Mouse (Mus musculus) mouse embryonic stem cell (cell line): ENCODE results near the gene Stradb.

Source experiments
- in situ Hi-C, 2 experiments: fragments of 300-500 bp; cut with MboI; formaldehyde crosslinking; loops; 1 replicate in 1 of 2; 3 replicates in 1 of 2; pipeline ENCODE4 v1.14.3; 2019 to 2020; ENCODE audit warnings: low sequenced_read_pairs in 2 of 2, low pct_unique_long_range_greater_than_20kb in 1 of 2, mixed read lengths in 1 of 2; ENCODE audit not compliant: unreplicated experiment in 1 of 2

Gene Stradb

DNA sequence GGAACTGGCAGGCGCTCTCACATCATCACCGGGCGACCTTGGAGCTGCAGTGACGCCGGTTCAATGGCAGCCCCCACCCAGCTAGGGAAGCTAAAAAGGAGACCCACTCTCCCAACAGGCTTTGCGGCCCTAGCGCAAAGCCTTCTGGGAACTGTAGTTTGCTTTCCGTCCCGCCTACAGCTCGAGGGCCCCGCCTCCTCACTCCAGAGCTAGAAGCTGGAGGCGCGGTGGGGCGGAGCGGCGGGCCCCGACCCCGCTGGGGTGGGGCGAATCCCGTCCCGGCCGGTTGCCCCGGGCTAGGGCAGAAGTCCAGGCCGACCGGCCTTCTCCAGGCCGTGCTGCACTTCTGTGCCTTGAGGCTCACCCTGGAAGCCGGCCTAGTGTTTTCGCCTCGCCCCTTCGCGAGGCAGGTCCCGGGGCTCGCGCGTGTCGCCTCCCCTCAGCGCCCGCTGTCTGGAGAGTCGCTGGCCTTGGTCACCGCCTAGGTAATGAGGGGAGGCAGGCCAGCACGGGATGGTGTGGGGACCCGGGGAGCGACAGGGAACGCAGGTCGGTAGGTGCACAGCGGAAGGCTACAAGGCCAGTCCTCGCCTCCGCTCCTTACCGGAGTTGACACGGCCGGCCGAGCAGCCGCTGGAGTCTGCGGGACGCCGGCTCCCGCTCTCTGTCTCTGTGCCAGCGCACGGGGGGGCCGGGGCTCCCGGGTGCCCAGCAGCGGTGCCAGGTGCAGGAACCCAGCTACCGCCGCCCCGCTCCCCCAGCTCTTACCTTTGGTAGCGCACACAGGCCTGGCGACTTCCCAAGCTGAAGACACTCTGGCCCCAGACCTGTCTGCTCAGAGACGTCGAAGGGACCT lies at the start of gene Stradb, which contains the start of gene Trak2:
TSS of gene Stradb (plus strand) at position 157 of the 856 bp plus-strand sequence.
TSS of gene Trak2 (minus strand) at position 65 of the 856 bp plus-strand sequence.
- in situ Hi-C loops: no loop called here

GRCm38 (mm10) chr1:58926664-58927063 lies 46.7 kb upstream of the Stradb start:
- in situ Hi-C loops: no loop called here

- in situ Hi-C loops: no loop called here
Measured at GRCm38 (mm10) chr1:58936746-58937605, 36.3 kb upstream of the Stradb start.

DNA sequence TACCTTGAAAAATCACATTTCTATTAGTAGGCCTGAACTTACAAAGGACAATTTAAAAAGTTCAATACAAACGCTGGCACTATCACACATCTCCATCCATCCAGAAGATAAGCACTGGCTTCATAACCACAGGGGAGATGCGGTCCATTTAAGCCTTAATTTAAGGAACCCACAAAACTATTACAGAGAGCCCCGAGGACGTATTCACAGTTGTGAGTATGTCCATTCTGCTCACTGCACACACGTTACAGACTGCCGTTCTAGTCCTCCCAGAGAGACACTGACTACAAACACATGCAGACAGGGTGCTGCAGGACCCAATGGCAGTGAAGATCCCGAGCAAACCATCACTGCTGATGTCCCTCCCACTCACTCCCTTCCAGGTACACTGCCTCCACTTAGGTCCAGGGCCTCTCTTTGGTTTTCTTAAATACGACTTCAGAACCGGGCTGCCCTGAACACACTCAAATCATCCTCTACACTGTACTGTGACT lies 35.7 kb upstream of the Stradb start:
- in situ Hi-C loops: no loop called here

GRCm38 (mm10) chr1:58945523-58945922 lies 27.8 kb upstream of the Stradb start:
- in situ Hi-C loops: no loop called here

GRCm38 (mm10) chr1:58945960-58946670 lies 27.2 kb upstream of the Stradb start:
- in situ Hi-C loops: no loop called here

DNA sequence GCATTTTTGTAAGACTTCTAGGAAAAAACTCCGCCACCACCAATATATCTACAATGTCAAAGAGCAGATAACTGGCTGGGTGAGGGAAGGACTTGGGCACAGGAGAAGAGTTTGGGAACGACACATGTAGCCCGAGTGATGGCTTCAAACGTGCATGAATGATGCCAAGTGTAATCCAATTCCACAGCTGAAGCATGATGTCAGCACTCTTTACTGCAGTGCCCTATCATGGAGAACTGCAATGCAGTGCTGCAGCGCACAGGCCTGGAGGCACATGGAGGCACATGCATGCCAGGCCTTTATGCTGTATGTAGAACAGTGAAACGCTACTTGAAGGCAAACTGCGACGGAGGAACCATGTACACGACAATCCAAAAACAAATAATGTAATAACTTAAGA lies 26.6 kb upstream of the Stradb start:
- in situ Hi-C loops: no loop called here

DNA sequence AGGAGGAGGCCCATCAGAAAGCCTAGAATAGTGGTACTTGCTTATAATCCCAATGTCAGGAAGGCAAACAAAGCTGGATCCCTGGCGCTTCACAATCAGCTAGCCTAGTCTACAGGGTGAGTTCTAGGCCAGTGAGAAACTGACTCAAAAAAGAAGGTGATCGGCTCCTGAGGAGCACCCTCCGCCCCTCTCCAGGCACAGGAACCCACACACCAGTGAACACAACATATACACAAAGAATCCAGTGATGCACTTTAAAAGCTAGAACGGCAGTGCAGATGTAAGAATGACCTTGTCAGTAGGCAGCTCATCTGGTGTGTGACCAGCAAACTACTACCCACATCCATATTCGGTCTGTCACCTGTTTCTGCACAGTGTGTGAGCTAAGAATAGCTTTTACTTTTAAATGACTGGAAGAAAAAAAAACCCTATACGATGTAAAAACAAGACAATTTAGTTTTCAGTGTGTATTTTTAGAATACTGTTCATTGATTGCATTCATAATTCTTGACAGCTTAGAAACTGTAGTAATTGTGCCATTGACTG lies 23.7 kb upstream of the Stradb start:
- in situ Hi-C loops: no loop called here

- in situ Hi-C loops: no loop called here
Measured at GRCm38 (mm10) chr1:58950899-58951648, 22.2 kb upstream of the Stradb start.

DNA sequence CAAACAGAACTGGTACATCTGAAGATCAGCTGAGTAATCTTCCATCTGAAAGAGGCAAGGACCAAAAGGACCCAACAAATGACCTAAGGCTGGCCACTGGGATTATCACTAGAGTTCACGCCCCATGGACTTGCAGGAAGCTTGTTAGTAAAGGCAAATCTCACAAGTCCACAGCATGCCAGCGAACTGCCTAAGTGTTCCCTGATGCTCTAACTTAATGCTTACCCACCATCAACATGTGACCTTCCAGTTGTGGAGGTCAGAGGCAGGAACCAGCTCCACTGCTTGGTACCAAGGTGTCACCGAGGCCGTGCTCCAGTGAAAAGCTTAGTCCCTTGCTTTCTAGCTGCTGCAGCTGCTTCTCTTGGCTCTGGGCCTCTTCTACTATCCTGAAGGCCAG lies 21.5 kb upstream of the Stradb start:
- in situ Hi-C loops: no loop called here

- in situ Hi-C loops: no loop called here
Measured at GRCm38 (mm10) chr1:58952526-58952925, 20.8 kb upstream of the Stradb start.

DNA sequence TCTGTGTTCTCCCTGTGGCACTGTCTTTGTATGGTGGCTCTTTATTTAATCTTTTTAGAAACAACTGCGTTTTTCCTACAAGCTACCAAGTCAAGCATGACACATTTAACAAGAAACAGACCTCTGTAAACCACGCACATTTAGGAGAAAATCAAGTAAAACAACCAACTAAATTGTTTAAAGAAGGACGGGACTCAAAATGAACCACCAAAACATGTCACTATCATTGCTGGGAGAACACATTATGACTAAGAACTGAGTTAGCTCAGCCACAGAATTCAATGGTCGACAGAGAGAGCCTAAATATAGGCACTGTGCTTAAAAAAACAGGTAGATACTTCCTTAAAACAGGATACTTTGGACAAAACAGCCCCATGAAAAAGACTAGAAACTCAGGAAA lies 20.3 kb upstream of the Stradb start:
- in situ Hi-C loops: no loop called here

GRCm38 (mm10) chr1:58953686-58954434 lies 19.5 kb upstream of the Stradb start:
- in situ Hi-C loops: no loop called here

DNA sequence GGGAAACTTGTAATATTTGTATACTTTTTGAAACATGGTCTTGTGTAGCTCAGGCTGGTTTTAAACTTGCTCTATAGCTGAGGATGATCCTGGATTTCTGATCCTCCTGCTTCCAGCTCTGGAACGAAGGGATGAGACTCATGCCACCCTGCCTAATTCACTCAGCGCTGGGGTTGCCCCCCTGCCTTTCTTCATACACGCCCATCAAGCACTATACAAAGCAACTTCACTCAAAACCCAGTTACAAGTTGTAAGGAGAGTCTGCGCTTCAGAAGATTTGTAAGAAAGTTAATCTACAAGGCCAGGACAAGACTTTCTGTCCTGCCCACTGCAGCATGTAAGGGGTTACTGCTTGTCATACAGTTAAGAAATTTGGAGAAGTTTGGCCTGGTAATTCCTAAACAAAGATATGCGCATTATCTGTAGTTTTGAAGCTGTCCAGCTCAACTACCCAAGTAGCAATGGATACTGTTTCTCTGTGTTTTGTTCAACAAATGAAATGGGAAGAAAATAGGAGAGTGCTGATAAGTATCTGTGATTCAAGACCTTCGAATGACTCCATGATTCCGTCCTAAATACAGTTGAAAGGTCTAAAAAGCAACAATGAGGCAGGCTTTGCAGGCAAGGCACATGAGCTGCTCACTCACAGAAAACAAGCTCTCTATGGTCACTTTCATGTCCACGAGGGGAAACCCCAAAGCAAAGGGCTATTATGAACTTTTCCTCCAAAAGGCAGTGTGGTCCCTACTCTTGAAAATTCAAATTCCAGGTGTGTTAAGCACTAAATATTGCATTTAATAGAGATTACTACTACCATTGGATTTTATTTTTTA lies 18.5 kb upstream of the Stradb start:
- in situ Hi-C loops: no loop called here

GRCm38 (mm10) chr1:58955716-58956115 lies 17.6 kb upstream of the Stradb start:
- in situ Hi-C loops: no loop called here

DNA sequence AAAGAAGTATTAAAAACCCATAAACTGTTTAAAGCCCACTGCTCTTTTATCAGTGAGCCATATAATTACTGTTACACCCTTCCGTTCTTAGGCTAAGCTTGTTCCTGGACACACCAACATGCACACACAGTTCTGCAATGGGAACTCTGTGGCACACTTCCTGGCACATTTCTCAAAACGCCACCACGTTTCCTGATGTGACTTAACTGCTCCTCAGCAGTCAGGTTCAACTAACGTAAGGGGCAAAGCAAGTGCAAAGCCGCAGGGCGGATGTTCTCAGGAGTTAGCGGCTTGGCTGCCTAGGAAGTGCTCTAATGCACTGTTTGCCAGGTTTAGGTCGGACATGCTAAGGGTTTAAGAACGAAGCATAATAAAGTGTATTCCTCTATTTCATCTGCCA lies 17.1 kb upstream of the Stradb start:
- in situ Hi-C loops: no loop called here
